Mouse (Mus musculus): ENCODE results near the gene Col6a6.
"Not testable (repeated sequence)": the region's sequence is repeated elsewhere in the genome, so short reads cannot be mapped to it uniquely, and the experiment has no call there.

The Col6a6 gene

GRCm38 (mm10) chr9:105827791-105828385, at the start of gene Col6a6:
Gene Col6a6, minus strand, starts transcription at chr9:105828160.
- no peak for DNase-seq

- DNase-seq, result no peak
Measured at GRCm38 (mm10) chr9:105876124-105876523, 48.2 kb upstream of the Col6a6 start.

GRCm38 (mm10) chr9:105871643-105872042, 43.7 kb upstream of the Col6a6 start:
- no peak for DNase-seq

- peak; percentile 84 to 89 for DNase-seq
Measured at GRCm38 (mm10) chr9:105857773-105858172, 29.8 kb upstream of the Col6a6 start.

GRCm38 (mm10) chr9:105852778-105853065, 24.8 kb upstream of the Col6a6 start:
- no peak for DNase-seq

DNA sequence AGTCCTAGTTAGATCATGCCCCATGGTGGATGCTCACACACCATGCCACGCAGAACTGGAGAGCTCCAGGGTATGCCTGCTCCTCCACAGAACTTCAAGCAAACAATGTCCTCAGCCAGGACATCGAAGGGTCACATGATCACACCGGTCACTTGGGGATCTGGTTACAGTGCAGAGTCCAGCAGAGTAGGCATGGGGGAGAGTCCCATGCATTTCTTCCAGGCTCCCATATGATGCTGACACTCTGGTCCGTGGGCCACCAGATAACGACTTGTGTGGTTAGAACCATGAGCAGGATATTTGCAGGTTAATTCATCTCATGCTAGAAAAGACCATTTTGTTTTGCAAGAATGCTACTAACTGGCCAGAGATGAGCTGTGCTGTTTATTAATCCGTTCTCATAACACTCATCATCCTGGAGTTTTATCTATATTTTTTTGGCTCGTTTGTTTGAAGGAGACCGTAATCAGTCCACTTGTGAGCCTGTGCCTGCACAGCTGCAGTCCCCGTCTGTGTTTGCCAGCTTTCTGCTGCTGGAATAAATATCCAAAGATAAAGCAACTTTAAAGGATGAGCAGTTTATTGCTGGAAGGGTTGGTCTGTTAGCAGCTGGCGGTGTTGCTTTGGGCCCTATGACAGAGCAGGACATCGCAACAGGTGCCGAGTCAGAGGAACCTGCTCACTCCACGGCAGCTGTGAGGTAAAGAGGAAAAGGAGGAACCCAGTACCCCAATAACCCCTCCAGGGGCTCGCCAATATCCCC, 24.2 kb upstream of the Col6a6 start:
- DNase-seq, result no peak

GRCm38 (mm10) chr9:105851011-105851410, 23.1 kb upstream of the Col6a6 start:
- DNase-seq, result no peak

DNA sequence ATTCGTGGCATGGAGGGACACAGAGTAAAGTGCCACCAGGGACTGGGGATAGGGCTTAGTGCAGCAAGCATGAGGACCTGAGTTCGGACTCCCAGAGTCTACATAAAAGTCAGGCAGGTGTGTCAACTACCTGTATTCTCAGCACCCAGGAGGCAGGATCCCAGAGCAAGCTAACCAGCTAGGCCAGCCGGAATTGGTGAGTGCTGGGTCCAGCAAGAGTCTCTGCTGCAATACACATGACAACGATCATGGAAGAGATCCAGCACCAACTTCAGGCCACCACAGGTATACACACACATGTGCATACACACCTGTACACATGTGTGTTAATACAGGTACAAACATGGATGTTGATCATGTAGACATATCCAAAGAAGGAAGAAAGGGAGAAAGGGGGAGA, 20.4 kb upstream of the Col6a6 start:
- DNase-seq, result no peak

DNA sequence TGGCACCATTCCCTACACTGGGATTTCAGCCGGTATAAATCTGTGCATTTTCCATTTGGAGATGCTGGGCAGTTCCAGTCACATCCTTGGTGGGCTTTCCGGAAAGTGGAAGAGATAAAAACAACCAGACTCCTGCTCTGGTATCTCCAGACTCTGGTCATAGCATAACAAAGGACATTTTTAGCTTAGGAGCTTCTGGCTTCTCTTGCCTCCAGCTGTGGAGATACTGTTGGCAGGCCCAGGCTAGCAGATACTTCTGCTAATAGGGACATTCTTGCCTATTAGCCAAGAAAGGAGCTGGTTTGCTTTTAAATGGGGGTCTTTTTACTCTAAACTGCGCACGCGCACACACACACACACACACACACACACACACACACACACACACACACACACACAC, 19.3 kb upstream of the Col6a6 start:
- DNase-seq, result no peak

DNA sequence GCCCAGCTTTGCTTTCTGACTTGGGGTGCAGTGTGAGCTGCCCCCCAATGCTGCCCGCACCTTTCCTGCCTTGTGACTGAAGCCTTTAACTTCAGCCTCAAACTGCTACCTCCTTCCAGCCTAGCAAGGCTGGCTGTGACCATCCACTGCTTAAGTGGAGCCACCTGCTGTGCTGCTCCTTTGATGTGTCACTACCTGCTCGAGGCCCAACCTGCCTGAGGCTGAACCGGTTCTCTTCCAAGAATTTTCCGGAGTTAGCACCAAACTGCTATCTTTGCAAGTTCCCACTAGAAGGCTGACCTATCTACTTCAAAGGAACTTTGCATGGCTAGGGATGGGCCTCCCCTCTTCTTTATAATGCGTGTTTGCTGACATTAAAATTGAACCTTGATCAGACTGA, 13.4 kb upstream of the Col6a6 start:
- not testable (repeated sequence) for DNase-seq

- no peak for DNase-seq
Measured at GRCm38 (mm10) chr9:105839147-105839515, 11.2 kb upstream of the Col6a6 start.

GRCm38 (mm10) chr9:105838396-105839146, 10.6 kb upstream of the Col6a6 start:
- DNase-seq, result no peak

DNA sequence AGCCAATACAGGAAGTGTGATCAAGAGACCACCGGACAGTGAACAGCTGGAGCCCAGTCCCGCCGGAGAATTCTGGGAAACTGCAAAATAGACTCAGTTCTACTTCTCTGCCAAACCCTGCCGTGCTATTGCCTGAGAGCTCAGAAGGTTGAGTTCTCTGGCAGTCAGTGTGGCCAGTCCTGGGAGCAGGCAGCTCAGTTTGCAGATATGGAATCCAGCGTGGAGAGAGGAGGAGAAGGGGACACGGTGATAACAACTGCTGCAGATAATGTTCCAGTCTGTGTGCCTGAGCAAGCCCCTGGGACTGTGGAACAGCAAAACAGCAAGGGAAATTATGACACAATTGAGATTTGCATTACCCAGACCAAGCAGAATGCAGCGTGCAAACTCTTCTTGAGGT, 7.6 kb upstream of the Col6a6 start:
- no peak for DNase-seq

DNA sequence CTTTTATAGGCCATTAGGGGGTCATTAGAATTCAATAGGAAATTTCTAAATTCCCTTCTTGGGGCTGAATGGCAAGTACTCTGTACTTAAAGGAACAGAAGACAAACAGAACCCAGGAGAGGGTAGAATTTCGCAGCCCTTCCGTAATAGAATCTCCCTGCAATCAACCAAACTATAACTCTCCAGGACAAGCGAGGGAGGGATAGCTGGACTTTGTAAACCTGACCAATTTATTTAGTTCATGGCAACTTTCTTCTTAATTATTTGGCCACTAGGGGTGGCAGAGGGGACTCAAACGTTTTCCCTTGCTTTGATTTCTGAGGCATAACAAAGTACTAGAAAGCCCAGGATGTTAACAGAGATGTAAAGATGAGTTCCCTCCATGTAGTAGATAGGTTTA, 6.8 kb upstream of the Col6a6 start:
- no peak for DNase-seq

GRCm38 (mm10) chr9:105831291-105831690, 3.3 kb upstream of the Col6a6 start:
- DNase-seq, result no peak

DNA sequence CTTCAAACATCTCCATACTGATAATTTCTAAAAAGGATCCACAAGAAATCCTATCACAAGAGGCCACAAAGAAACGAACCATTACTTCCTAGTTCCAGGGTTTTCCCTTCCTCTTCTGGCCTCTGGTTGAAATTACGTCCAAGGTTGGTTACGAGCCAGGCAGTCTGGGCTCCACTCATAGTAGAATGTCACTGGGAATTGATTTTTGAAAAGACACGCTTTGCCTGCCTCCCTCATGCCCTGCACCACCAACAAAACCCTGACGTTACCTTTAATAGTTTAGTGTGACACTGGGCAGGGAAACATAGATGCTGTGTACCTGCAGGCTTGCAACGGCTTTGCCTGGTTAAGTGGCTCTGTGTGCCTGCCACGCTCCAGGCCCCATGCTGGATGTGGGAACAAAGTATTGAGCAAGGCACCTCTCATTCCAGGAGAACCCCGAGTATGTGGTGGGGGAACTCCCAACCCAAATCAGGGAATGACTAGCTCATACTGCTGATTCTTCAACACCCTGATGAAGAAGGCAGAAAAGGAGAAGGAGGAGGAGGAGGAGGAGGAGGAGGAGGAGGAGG, 798 bp downstream of the Col6a6 start:
- DNase-seq, result peak; percentile 11 to 28

DNA sequence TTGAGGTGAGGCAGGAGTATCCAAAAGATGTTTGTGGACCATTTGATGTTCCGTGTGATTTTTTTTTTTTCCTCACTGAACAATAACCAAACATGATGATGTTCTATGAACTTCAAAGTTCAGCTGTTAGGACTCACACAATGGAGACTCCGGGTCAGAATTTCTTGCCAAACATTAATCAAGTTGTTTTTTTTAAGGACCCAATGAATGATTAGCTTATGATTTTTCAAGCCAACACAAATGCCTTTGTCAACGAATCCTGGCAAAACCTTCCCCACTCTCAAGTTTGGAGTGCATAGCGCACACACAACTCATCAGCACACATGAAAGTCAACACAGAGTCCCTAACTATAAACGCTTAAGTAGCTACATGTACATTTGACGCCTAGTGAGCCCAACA, 7.2 kb downstream of the Col6a6 start:
- no peak for DNase-seq

GRCm38 (mm10) chr9:105819155-105819709, 8.7 kb downstream of the Col6a6 start:
- DNase-seq, result peak in 1 of 2 experiments; percentile 13

DNA sequence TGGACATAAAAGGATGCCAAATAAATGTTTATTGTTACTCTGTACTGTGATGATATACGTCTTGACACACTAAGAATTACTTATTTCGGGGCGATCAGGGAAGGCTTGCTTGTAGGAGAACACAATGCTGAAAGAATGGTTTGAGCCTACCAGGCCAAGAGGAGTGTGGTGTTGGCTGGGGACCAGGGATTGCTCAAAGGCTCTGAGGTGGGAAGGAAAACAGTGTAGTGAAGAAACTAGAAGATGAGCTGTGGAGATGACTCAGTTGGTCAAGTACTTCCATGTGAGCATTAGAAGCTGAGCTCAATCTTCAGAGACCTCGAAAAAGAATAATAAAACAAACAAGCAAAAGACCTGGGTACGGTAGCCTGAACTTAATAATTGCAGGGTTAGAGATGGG, 13.5 kb downstream of the Col6a6 start:
- no peak for DNase-seq

- DNase-seq, result no peak
Measured at GRCm38 (mm10) chr9:105811458-105811857, 16.5 kb downstream of the Col6a6 start.

GRCm38 (mm10) chr9:105808920-105809505, 18.9 kb downstream of the Col6a6 start:
- no peak for DNase-seq

GRCm38 (mm10) chr9:105803416-105803815, 24.5 kb downstream of the Col6a6 start:
- no peak for DNase-seq

GRCm38 (mm10) chr9:105801463-105801862, 26.5 kb downstream of the Col6a6 start:
- peak; percentile 22 to 32 for DNase-seq
